Mouse (Mus musculus) myocyte (in vitro differentiated cells): ENCODE measurements at regions not wholly inside any gene's neighbourhood (a gene's known extent, or its start where the extent isn't known, plus 50 kb on each side); places are given as distances from the start of the nearest gene placed in this dataset.

Source experiments
- H3K27me3 ChIP-seq: one replicate; pipeline ENCODE4 v1.6.1; 2011; ENCODE audit not compliant: control insufficient read depth, insufficient read depth, insufficient read length
- H3K36me3 ChIP-seq: one replicate; pipeline ENCODE4 v1.6.1; 2011; ENCODE audit not compliant: control insufficient read depth, insufficient read depth
- H3K4me2 ChIP-seq: one replicate; pipeline ENCODE4 v1.6.1; 2011; ENCODE audit warnings: low read depth, control low read depth
- H3K4me3 ChIP-seq: one replicate; pipeline ENCODE4 v1.5.1; 2011; ENCODE audit warnings: mild to moderate bottlenecking, control low read depth, moderate library complexity
- H3K79me2 ChIP-seq: one replicate; pipeline ENCODE4 v1.6.1; 2011; ENCODE audit not compliant: control insufficient read depth, insufficient read depth
- H3ac ChIP-seq: one replicate; pipeline ENCODE4 v1.6.1; 2011; ENCODE audit not compliant: control insufficient read depth, insufficient read length
- CEBPB ChIP-seq: IDR thresholded peaks from 2 replicates; pipeline ENCODE4 v1.6.1; 2011; ENCODE audit warnings: mild to moderate bottlenecking, moderate library complexity; ENCODE audit not compliant: poor library complexity, insufficient read depth, severe bottlenecking
- E2F4 ChIP-seq: IDR thresholded peaks from one replicate; pipeline ENCODE4 v1.6.1; 2011; ENCODE audit warnings: mild to moderate bottlenecking, control low read depth, moderate library complexity; ENCODE audit not compliant: insufficient read depth
- MAX ChIP-seq: IDR thresholded peaks from one replicate; pipeline ENCODE4 v1.6.1; 2011; ENCODE audit warnings: low read depth, mild to moderate bottlenecking, control low read depth
- MYOD1 ChIP-seq, 3 experiments: IDR thresholded peaks; one replicate each; pipeline ENCODE4 v1.6.1; 2011; ENCODE audit warnings: control low read depth in 2 of 3, low read depth in 2 of 3, mild to moderate bottlenecking in 2 of 3, moderate library complexity in 1 of 3; ENCODE audit not compliant: insufficient read length in 2 of 3, control insufficient read depth in 1 of 3
- MYOG ChIP-seq, 3 experiments: IDR thresholded peaks; one replicate each; pipeline ENCODE4 v1.6.1; 2011; ENCODE audit warnings: control low read depth in 2 of 3, low read depth in 2 of 3, mild to moderate bottlenecking in 2 of 3; ENCODE audit not compliant: insufficient read length in 2 of 3, control insufficient read depth in 1 of 3, insufficient read depth in 1 of 3
- POLR2A ChIP-seq: IDR thresholded peaks from one replicate; pipeline ENCODE4 v1.6.1; 2011; ENCODE audit warnings: low read depth, mild to moderate bottlenecking, control low read depth, moderate library complexity; ENCODE audit not compliant: insufficient read length
- POLR2AphosphoS2 ChIP-seq: IDR thresholded peaks from one replicate; pipeline ENCODE4 v1.6.1; 2011; ENCODE audit warnings: low read depth, control low read depth; ENCODE audit not compliant: insufficient read length
- REST ChIP-seq: IDR thresholded peaks from one replicate; pipeline ENCODE4 v1.6.1; 2011; ENCODE audit warnings: mild to moderate bottlenecking, control low read depth, moderate library complexity; ENCODE audit not compliant: insufficient read depth, insufficient read length
- SRF ChIP-seq: IDR thresholded peaks from one replicate; pipeline ENCODE4 v1.6.1; 2011; ENCODE audit warnings: low read depth; ENCODE audit not compliant: control insufficient read depth, insufficient read length
- TCF12 ChIP-seq: IDR thresholded peaks from one replicate; pipeline ENCODE4 v1.6.1; 2011; ENCODE audit warnings: mild to moderate bottlenecking, control low read depth; ENCODE audit not compliant: poor library complexity, insufficient read depth, severe bottlenecking
- TCF3 ChIP-seq: IDR thresholded peaks from one replicate; pipeline ENCODE4 v1.6.1; 2011; ENCODE audit warnings: low read depth, control low read depth; ENCODE audit not compliant: insufficient read length
- USF1 ChIP-seq: IDR thresholded peaks from one replicate; pipeline ENCODE4 v1.6.1; 2011; ENCODE audit warnings: low read depth, mild to moderate bottlenecking, control low read depth, moderate library complexity

DNA sequence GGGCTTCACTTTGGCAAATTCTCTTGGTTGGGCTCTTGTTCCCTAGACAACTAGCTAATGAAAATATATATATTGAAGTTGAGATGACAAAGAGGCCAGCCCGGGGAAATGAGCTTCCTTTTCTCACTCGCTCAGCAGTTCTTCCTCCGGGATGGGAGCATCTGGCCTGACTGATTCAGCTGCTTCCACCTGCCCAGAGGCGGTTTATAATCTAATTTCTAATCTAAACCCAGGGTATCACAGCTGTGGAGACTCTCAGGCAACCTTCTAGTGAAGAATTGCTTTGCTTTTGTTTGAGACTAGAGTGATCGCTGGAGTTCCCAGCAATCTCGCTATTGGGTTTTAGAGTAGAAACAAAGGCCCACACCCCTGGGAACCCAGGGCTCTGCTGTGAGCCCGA is 279.1 kb upstream of the Cblb start:
- no peaks in the 10 kb centered on the region for H3K27me3 ChIP-seq
- H3K36me3 ChIP-seq, result no peaks in the 10 kb centered on the region
- TF ChIP-seq SRF, result no peak
- no peak for TF ChIP-seq TCF3
- no peak for TF ChIP-seq E2F4
- H3K4me2 ChIP-seq, result no peak overlapping the region
- H3ac ChIP-seq, result no peak overlapping the region
- no peaks in the 10 kb centered on the region for H3K79me2 ChIP-seq
- H3K4me3 ChIP-seq, result no peak overlapping the region

DNA sequence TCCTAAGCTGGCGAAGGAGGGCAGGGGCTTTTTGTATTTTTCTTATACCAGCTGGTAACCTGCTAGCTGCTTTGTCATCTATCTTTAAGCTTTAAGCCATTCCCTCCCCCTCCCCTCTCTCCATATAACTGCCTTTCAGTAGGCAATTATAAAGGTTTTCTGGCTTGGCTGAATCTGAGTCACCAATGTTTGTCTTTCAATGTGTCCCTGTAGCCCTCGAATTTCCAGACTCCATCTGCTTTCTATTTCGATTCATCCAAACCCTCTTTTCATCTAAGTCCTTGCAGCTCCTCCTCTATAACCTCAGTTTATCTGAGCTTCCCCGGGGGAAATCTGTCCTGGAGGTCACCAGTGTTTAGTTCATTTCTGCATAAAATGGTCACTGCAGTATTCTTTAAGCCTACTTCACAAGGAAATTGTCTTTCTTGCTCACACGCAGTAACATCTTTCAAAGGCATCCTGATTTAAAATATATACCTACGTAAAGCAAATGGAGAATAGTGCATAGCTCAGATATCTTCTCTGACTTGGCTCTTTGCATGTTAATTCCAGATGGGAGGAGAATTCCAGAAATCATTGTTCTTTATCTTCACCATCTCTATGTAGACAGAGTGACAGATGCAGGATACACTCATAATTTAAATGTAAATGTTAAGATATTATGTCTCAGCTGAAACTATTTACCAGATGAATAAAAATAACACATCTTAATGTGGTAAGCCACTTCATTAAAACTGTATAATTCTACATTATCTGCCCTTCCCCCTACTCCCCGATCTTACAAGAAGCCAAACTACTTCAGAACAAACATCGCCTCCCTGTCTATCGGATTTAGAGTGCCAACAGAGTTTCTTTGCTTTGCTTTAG is 272.4 kb upstream of the Cblb start:
- Histone ChIP-seq H3K27me3 (no peaks in the 10 kb centered on the region), H3K4me2 (peak overlapping the region; percentile 20), H3K79me2 (no peaks in the 10 kb centered on the region), H3ac (no peak overlapping the region), H3K36me3 (no peaks in the 10 kb centered on the region), H3K4me3 (no peak overlapping the region)
- TF ChIP-seq MYOG (IDR thresholded peaks at IDR 0.05; ENCODE audit: control insufficient read depth in 1 of 3, insufficient read depth in 1 of 3, insufficient read length in 2 of 3, low read depth in 2 of 3) (no peak), MYOD1 (IDR thresholded peaks at IDR 0.05; ENCODE audit: control insufficient read depth in 1 of 3, insufficient read length in 2 of 3, low read depth in 2 of 3) (no peak), REST (no peak), POLR2AphosphoS2 (no peak), TCF12 (no peak)

- Histone ChIP-seq H3K4me3 (no peak overlapping the region), H3K27me3 (no peaks in the 10 kb centered on the region), H3K79me2 (no peaks in the 10 kb centered on the region), H3ac (no peak overlapping the region), H3K4me2 (no peak overlapping the region), H3K36me3 (no peaks in the 10 kb centered on the region)
- TF ChIP-seq E2F4 (no peak), TCF3 (no peak), MAX (no peak), MYOD1 (IDR thresholded peaks at IDR 0.05; ENCODE audit: control insufficient read depth in 1 of 3, insufficient read length in 2 of 3, low read depth in 2 of 3) (no peak), MYOG (IDR thresholded peaks at IDR 0.05; ENCODE audit: control insufficient read depth in 1 of 3, insufficient read depth in 1 of 3, insufficient read length in 2 of 3, low read depth in 2 of 3) (no peak), REST (no peak), USF1 (no peak), POLR2A (no peak), SRF (no peak), POLR2AphosphoS2 (no peak), CEBPB (no peak), TCF12 (no peak)
Observed at GRCm38 (mm10) chr16:51759228-51759647, 271.8 kb upstream of the Cblb start.

DNA sequence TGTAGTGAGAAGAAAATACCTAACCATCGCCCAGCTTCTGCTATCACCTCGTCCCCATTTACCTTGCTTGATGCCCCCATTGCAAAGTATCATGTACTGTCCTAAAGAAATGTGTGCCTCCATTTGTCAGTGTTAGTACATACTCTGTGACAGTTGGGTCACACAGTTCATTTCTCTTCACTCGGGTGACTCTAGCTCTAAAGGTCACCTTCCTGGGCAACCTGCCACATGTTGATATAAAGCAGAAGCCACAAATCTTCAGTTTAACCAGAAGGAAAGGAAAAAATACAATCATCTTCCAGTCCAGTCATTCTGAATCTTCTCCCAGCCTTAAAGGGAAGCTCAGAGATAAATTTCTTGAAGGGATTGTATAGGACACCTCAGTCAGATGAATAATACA is 263.5 kb upstream of the Cblb start:
- no peaks in the 10 kb centered on the region for H3K27me3 ChIP-seq
- H3K79me2 ChIP-seq, result no peaks in the 10 kb centered on the region
- no peak for TF ChIP-seq CEBPB
- H3K4me2 ChIP-seq, result no peak overlapping the region
- H3ac ChIP-seq, result no peak overlapping the region
- no peak overlapping the region for H3K4me3 ChIP-seq
- no peaks in the 10 kb centered on the region for H3K36me3 ChIP-seq

DNA sequence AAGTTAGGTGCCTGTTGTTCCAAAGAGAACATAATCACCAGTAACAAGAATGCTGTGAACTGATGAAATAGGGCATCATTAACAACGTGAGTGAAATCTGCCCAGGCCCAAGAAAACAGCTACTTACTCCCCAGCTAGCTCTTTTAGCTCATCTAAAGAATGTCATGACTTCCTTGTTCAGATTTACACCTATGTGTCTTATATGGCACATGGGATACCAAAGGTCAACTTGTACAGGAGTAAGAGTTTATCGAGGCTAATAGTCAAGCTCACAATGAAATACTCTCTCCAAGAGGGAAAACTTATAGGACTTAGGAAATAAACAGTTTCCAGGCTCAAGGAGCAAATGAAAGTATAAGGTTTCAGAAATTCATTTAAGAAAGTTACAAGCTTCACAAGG is 252.1 kb upstream of the Cblb start:
- no peak overlapping the region for H3K4me2 ChIP-seq
- H3ac ChIP-seq, result no peak overlapping the region
- no peaks in the 10 kb centered on the region for H3K27me3 ChIP-seq
- TF ChIP-seq POLR2AphosphoS2 (no peak), USF1 (no peak), E2F4 (no peak), TCF12 (no peak), POLR2A (no peak), CEBPB (no peak), SRF (no peak), TCF3 (no peak), MYOD1 (IDR thresholded peaks at IDR 0.05; ENCODE audit: control insufficient read depth in 1 of 3, insufficient read length in 2 of 3, low read depth in 2 of 3) (no peak), REST (no peak), MAX (no peak), MYOG (IDR thresholded peaks at IDR 0.05; ENCODE audit: control insufficient read depth in 1 of 3, insufficient read depth in 1 of 3, insufficient read length in 2 of 3, low read depth in 2 of 3) (no peak)
- H3K4me3 ChIP-seq, result no peak overlapping the region
- no peaks in the 10 kb centered on the region for H3K79me2 ChIP-seq
- H3K36me3 ChIP-seq, result no peaks in the 10 kb centered on the region
